Mouse (Mus musculus) heart, embryonic 14.5 days (tissue): Measurements from ENCODE around the gene Plce1. TPM values are rescaled to one million over a fixed set of nuclear protein-coding genes. Genes with fewer than 3 reads are reported as not detected.

Experiments used
- ATAC-seq: fragments of 200-750 bp; cut with Nextera tagmentation; 2 replicates; pipeline ENCODE4 v1.8.0; 2017; ENCODE audit warnings: low read depth, moderate TSS enrichment; ENCODE audit not compliant: insufficient number of reproducible peaks, insufficient read depth, low FRiP score
- H3K27ac ChIP-seq, 2 experiments: fragments of 200-500 bp in 1 of 2; fragments of 300-500 bp in 1 of 2; sonication (generic) in 1 of 2; replicated peaks in 1 of 2; 2 replicates each; pipeline ENCODE4 v1.5.1; 2012 to 2014; ENCODE audit warnings: low read depth in 2 of 2, low read length in 2 of 2, control low read depth in 1 of 2, mild to moderate bottlenecking in 1 of 2, mixed read lengths in 1 of 2; ENCODE audit not compliant: control insufficient read depth in 1 of 2, insufficient read depth in 1 of 2
- H3K27me3 ChIP-seq: fragments of 300-500 bp; sonication (generic); 2 replicates; pipeline ENCODE4 v1.6.1; 2014; ENCODE audit warnings: mild to moderate bottlenecking, low read length, control low read depth; ENCODE audit not compliant: control insufficient read depth, insufficient read depth
- H3K36me3 ChIP-seq: fragments of 300-500 bp; sonication (generic); 2 replicates; pipeline ENCODE4 v1.6.1; 2014; ENCODE audit warnings: mild to moderate bottlenecking, control low read depth, low read length, mixed read lengths; ENCODE audit not compliant: control insufficient read depth, insufficient read depth
- H3K4me1 ChIP-seq, 2 experiments: fragments of 200-500 bp in 1 of 2; fragments of 300-500 bp in 1 of 2; sonication (generic) in 1 of 2; 2 replicates each; pipeline ENCODE4 v1.6.1; 2012 to 2014; ENCODE audit warnings: low read length in 2 of 2, control low read depth in 1 of 2, mixed read lengths in 1 of 2; ENCODE audit not compliant: control insufficient read depth in 2 of 2, insufficient read depth in 2 of 2
- H3K4me2 ChIP-seq: fragments of 300-500 bp; sonication (generic); 2 replicates; pipeline ENCODE4 v1.6.1; 2014; ENCODE audit warnings: mild to moderate bottlenecking, low read length
- H3K4me3 ChIP-seq, 2 experiments: fragments of 200-500 bp in 1 of 2; fragments of 300-500 bp in 1 of 2; sonication (generic) in 1 of 2; 2 replicates each; pipeline ENCODE4 v1.5.1; 2012 to 2014; ENCODE audit warnings: low read length in 2 of 2, mild to moderate bottlenecking in 2 of 2, control low read depth in 1 of 2, low read depth in 1 of 2, moderate library complexity in 1 of 2; ENCODE audit not compliant: control insufficient read depth in 1 of 2, insufficient read depth in 1 of 2
- H3K9ac ChIP-seq: fragments of 300-500 bp; sonication (generic); 2 replicates; pipeline ENCODE4 v1.6.1; 2014; ENCODE audit warnings: mild to moderate bottlenecking, low read length
- H3K9me3 ChIP-seq: fragments of 300-500 bp; sonication (generic); 2 replicates; pipeline ENCODE4 v1.6.1; 2016; ENCODE audit warnings: low read length, control low read depth; ENCODE audit not compliant: control insufficient read depth
- WGBS: fragments of 180-500 bp; shearing (Covaris S2); extraction: QIAGEN DNeasy Blood & Tissue Kit; methylation state at CpG from one replicate; pipeline ENCODE4 v1.1.7; 2014; 5-methylcytosine and 5-hydroxymethylcytosine counted together
- polyA plus RNA-seq: library from polyadenylated mRNA; unstranded; fragments of >200 nt; fragmentation: Nextera tagmentation; extraction: Ambion mirVana; gene quantifications from 2 replicates; pipeline ENCODE4 v1.2.1, GENCODE M21; 2014

Gene Plce1
- polyA plus RNA-seq, 1 experiment from 2014 or later = 7.8 TPM

GRCm38 (mm10) chr19:38728842-38729241, 247.9 kb downstream of the Plce1 start:
- no peak overlapping the region for H3K27ac ChIP-seq

DNA sequence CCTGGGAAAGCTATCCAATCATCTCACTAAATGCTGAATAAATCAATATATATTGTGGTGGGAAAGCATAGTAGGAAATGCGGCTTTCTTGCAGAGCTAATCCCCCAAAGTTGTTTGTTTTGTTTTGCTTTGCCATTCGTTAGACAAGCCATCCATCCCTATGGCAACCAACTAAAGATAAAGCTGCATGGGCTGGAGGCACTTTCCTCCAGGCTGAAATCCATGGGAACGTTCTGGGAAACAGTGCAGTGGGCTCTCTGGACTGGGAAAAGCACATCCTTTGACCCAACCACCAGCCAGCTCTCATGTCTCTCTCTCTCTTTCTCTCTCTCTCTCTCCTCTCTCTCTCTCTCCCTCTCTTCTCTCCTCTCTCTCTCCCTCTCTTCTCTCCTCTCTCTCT, 248.4 kb downstream of the Plce1 start:
- ATAC-seq = no peak
- H3K36me3 ChIP-seq = peaks cover 34% of the 10 kb centered on the region
- no peak overlapping the region for H3K4me3 ChIP-seq
- WGBS = 22% methylated on average over 3 of the region's 3 CpGs
- no peaks in the 10 kb centered on the region for H3K4me1 ChIP-seq
- no peak overlapping the region for H3K4me2 ChIP-seq
- no peak overlapping the region for H3K27ac ChIP-seq
- no peaks in the 10 kb centered on the region for H3K27me3 ChIP-seq
- H3K9ac ChIP-seq = no peak overlapping the region
- no peaks in the 10 kb centered on the region for H3K9me3 ChIP-seq

More at GRCm38 (mm10) chr19:38728842-38729241, 247.9 kb downstream of the Plce1 start:
- Histone ChIP-seq H3K36me3 (peaks cover 34% of the 10 kb centered on the region), H3K9me3 (no peaks in the 10 kb centered on the region), H3K27me3 (no peaks in the 10 kb centered on the region), H3K4me3 (no peak overlapping the region), H3K9ac (no peak overlapping the region), H3K4me1 (no peaks in the 10 kb centered on the region), H3K4me2 (no peak overlapping the region)
- ATAC-seq = no peak
- 55% methylated on average over 6 of the region's 6 CpGs for WGBS

DNA sequence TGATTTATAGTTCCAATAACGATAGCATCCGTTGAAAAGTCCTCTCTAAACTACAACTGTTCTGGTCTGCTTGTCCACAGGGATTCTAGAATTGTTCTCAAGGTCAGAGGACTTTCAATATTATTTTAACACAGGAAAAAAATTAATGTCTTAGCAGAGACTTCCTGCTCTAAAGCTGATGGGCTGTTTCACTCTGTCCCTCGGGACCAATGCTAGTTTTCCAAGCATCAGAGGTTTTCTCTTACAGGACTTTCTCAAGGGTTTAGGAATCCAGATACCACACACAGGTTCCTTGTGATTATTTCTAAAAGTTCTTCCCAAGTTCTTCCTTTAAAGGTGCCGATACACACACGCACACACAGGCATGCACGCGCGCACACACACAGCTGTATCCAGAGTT, 263.6 kb downstream of the Plce1 start:
- H3K4me2 ChIP-seq = no peak overlapping the region
- H3K27me3 ChIP-seq = no peaks in the 10 kb centered on the region
- no peaks in the 10 kb centered on the region for H3K9me3 ChIP-seq
- H3K4me1 ChIP-seq = no peaks in the 10 kb centered on the region
- no peak for ATAC-seq
- 82% methylated on average over 8 of the region's 8 CpGs for WGBS
- peaks cover 7% of the 10 kb centered on the region; the same call in 1 of the 2 replicates for H3K36me3 ChIP-seq
- H3K27ac ChIP-seq = no peak overlapping the region
- H3K4me3 ChIP-seq = no peak overlapping the region
- H3K9ac ChIP-seq = no peak overlapping the region

DNA sequence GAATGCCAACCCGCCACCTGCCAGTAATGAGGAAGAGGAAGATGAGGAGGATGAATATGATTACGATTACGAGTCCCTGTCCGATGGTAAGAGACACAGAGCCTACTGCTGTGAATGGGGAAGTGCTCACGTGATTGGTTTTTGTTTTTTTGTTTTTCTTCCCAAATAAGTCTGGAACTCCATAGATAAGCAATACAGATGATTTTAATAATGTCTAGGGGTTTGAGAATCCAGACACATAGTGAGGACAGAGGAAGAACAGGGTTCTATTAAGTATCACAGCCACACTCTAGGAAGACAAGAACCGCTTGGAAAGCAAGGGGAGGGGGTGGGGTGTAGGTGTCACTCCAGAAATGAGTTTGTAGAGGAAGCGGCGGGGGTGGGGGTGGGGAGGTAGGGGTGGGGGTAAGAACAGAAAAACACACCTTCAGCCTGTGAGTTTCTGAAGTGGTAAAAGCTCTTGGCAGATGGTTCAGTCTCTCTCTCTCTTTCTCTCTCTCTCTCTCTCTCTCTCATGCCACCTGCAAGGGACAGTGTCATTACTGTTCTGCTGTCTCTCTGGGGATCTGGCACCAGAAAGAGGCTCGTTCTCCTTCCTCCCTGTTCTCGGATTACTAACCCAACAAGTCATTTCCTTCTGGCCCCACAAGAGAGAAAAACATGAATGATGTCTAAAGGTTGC, 265.0 kb downstream of the Plce1 start:
- H3K9me3 ChIP-seq = no peaks in the 10 kb centered on the region
- H3K9ac ChIP-seq = no peak overlapping the region
- no peak overlapping the region for H3K27ac ChIP-seq
- H3K36me3 ChIP-seq = peaks cover 12% of the 10 kb centered on the region; the same call in 1 of the 2 replicates
- no peaks in the 10 kb centered on the region for H3K4me1 ChIP-seq
- no peak overlapping the region for H3K4me2 ChIP-seq
- no peaks in the 10 kb centered on the region for H3K27me3 ChIP-seq
- no peak overlapping the region for H3K4me3 ChIP-seq
- 52% methylated on average over 10 of the region's 10 CpGs for WGBS
- ATAC-seq = no peak

DNA sequence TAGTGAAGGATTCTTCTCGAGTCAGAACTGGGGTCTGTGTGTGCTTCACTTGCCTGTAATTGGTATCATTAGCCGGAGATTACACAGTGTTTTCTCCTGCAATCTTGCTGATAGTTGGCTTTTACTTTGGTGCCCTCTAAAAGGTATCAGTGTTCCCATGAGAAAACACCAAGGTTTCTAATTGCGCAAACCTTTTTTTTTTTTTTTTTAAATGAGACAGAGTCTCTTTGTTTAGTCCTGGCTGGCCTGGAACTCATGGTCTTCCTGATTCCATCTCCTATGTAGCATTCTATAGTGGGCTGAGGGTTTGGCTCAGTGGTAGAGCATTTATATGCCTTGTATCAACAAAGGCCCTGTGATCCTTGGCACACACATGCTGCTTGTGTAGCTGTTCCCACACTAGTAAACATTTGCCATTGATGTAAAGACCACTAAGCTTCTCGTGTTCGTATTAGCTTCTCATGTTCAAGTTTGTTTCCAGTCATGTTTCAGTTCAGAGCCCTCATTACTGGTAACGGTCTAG, 265.6 kb downstream of the Plce1 start:
- Histone ChIP-seq H3K4me1 (no peaks in the 10 kb centered on the region), H3K9me3 (no peaks in the 10 kb centered on the region), H3K27ac (no peak overlapping the region), H3K36me3 (peaks cover 12% of the 10 kb centered on the region; the same call in 1 of the 2 replicates), H3K27me3 (no peaks in the 10 kb centered on the region), H3K4me2 (no peak overlapping the region), H3K9ac (no peak overlapping the region), H3K4me3 (no peak overlapping the region)
- ATAC-seq = no peak
- WGBS = 69% methylated on average over 6 of the region's 6 CpGs

- no peak overlapping the region for H3K9ac ChIP-seq
- no peak for ATAC-seq
- no peaks in the 10 kb centered on the region for H3K27me3 ChIP-seq
- WGBS = 55% methylated on average over 4 of the region's 4 CpGs
- H3K27ac ChIP-seq = no peak overlapping the region
- no peaks in the 10 kb centered on the region for H3K9me3 ChIP-seq
- no peak overlapping the region for H3K4me3 ChIP-seq
- no peak overlapping the region for H3K4me2 ChIP-seq
- H3K36me3 ChIP-seq = peaks cover 16% of the 10 kb centered on the region; the same call in 1 of the 2 replicates
- H3K4me1 ChIP-seq = no peaks in the 10 kb centered on the region
Measured at GRCm38 (mm10) chr19:38750192-38750591, 269.3 kb downstream of the Plce1 start.

GRCm38 (mm10) chr19:38757161-38757560, 276.3 kb downstream of the Plce1 start:
- no peak overlapping the region for H3K4me2 ChIP-seq
- H3K9me3 ChIP-seq = no peaks in the 10 kb centered on the region
- H3K27me3 ChIP-seq = no peaks in the 10 kb centered on the region
- peaks cover 2% of the 10 kb centered on the region in 2 experiments; a peak in 1 of 4 replicates for H3K4me1 ChIP-seq
- 83% methylated on average over 3 of the region's 3 CpGs for WGBS
- H3K9ac ChIP-seq = no peak overlapping the region
- no peak overlapping the region for H3K27ac ChIP-seq
- H3K36me3 ChIP-seq = peaks cover 13% of the 10 kb centered on the region; the same call in 1 of the 2 replicates
- no peak for ATAC-seq
- no peak overlapping the region for H3K4me3 ChIP-seq
